Mouse (Mus musculus): ENCODE data around the gene Gm47841.

DNA sequence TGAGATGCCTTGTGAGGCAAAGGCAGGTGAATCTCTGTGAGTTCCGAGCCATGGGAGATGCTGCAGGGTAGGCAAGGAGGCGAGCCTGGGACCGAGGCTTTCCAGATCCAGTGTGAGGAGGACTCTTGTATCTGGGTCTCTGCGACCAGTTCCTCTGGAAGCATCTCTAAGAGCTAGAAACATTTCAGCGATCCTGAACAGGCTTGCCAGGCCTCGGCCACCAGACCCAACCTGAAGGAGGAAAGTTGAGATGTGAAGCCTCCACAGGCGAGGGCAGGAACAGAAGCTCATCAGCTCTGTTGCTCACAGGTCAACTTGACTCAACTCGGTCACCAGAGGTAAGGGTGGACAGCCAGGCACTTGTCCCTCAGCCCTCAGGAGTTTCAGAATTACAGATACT is 44.4 kb upstream of the Gm47841 start:
- TF ChIP-seq GABPA (IDR thresholded peaks at IDR 0.05; ENCODE audit: low read depth, low read length) (no peak), POLR2A (IDR thresholded peaks at IDR 0.05; ENCODE audit: control insufficient read depth in 1 of 2, insufficient read depth in 1 of 2, low read depth in 1 of 2, low read length in 2 of 2, poor library complexity in 1 of 2) (no peak), MEF2A (IDR thresholded peaks at IDR 0.05; ENCODE audit: extremely low read depth, insufficient replicate concordance, low read depth, low read length, poor library complexity, severe bottlenecking) (no peak), NRF1 (IDR thresholded peaks at IDR 0.05; ENCODE audit: insufficient read depth, low read depth, low read length, poor library complexity, severe bottlenecking) (no peak), GATA1 (IDR thresholded peaks at IDR 0.05; ENCODE audit: low read depth, low read length) (no peak), POLR2AphosphoS2 (IDR thresholded peaks at IDR 0.05; ENCODE audit: low read length) (no peak), NELFE (IDR thresholded peaks at IDR 0.05; ENCODE audit: low read depth, low read length) (no peak), MAFK (IDR thresholded peaks at IDR 0.05; ENCODE audit: borderline replicate concordance, low read depth, low read length) (no peak), MXI1 (IDR thresholded peaks at IDR 0.05; ENCODE audit: low read depth, low read length) (no peak), CTCF (IDR thresholded peaks at IDR 0.05 in 2 of 3, conservative IDR thresholded peaks at IDR 0.05 in 1 of 3; ENCODE audit: control insufficient read depth in 1 of 3, insufficient read depth in 1 of 3, low read depth in 2 of 3, low read length in 3 of 3, poor library complexity in 1 of 3, severe bottlenecking in 1 of 3) (no peak)
